Comparison of ENCODE assay signal across 19 mouse cellular contexts in the genomic region with DNA sequence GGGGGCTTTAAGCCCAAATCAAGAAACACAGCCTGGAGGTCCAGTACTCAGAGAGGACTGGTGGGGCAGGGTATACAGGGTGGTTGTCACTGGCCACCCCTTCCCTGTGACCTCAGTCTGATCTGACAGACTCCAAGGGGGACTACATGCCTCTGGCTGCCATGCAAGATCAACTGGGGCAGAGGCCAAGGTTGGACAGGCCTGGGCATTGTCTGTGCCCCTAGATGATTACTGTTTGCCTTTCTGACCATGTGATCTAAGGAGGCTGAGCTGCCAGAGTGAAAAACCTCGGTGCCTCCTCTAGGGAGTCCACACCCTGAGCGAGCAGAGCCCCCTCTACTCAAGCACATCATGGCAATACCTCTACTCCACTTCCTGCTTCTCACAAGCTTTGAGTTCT. TPM values are rescaled to one million over a fixed set of nuclear protein-coding genes. Genes with fewer than 3 reads are reported as not detected.
DNase-seq lines count a peak whose midpoint lies in the region; ATAC-seq and TF ChIP-seq lines count a peak whose summit lies in the region.
"Had no signal": no experiment of that assay in that cellular context is flagged by ENCODE, and none has a peak within 500 bp of the region (broad histone marks: within the 10 kb centered on the region; RNA-seq: fewer than 3 reads in every experiment).

No protein-coding gene starts in this region.

- H3K36me3 ChIP-seq in forebrain, embryonic 16.5 days (ENCODE audit: control insufficient read depth, insufficient read depth) = no peaks in the 10 kb centered on the region
- no peaks in the 10 kb centered on the region; the same call in 1 of the 2 replicates for H3K36me3 ChIP-seq in forebrain, embryonic 11.5 days (ENCODE audit: control insufficient read depth, insufficient read depth, low read length)
- H3K36me3 ChIP-seq in midbrain, embryonic 11.5 days (ENCODE audit: control insufficient read depth, insufficient read depth, low read length) = peaks cover 2% of the 10 kb centered on the region; the same call in 1 of the 2 replicates
- H3K36me3 ChIP-seq: heart, embryonic 15.5 days had no signal

- H3K4me2 ChIP-seq in forebrain, embryonic 16.5 days (ENCODE audit: low read length) = no peak overlapping the region
- H3K4me2 ChIP-seq in forebrain, embryonic 11.5 days (ENCODE audit: low read depth, low read length, severe bottlenecking) = no peak overlapping the region
- H3K4me2 ChIP-seq in midbrain, embryonic 11.5 days = no peak overlapping the region
- H3K4me2 ChIP-seq: heart, embryonic 15.5 days; liver, embryonic 11.5 days; lung, embryonic 15.5 days had no signal

- 35% methylated on average over 2 of the region's 2 CpGs for WGBS in forebrain, embryonic 16.5 days
- WGBS in forebrain, embryonic 11.5 days = 58% methylated on average over 2 of the region's 2 CpGs
- WGBS in midbrain, embryonic 11.5 days = 63% methylated on average over 2 of the region's 2 CpGs

- no peaks in the 10 kb centered on the region for H3K27me3 ChIP-seq in forebrain, embryonic 16.5 days (replicated peaks; ENCODE audit: control insufficient read depth, insufficient read depth, low read length)
- peaks cover 2% of the 10 kb centered on the region; the same call in 1 of the 2 replicates for H3K27me3 ChIP-seq in forebrain, embryonic 11.5 days (ENCODE audit: control insufficient read depth, insufficient read depth, low read length)
- peaks cover 9% of the 10 kb centered on the region; the same call in 1 of the 2 replicates for H3K27me3 ChIP-seq in midbrain, embryonic 11.5 days (ENCODE audit: control insufficient read depth, insufficient read depth, low read length)
- H3K27me3 ChIP-seq: heart, embryonic 15.5 days; lung, embryonic 15.5 days; Patski had no signal

- H3K9me3 ChIP-seq in forebrain, embryonic 16.5 days (ENCODE audit: control insufficient read depth, low read length) = no peaks in the 10 kb centered on the region
- H3K9me3 ChIP-seq in forebrain, embryonic 11.5 days (ENCODE audit: control insufficient read depth, low read length) = no peaks in the 10 kb centered on the region
- no peaks in the 10 kb centered on the region for H3K9me3 ChIP-seq in midbrain, embryonic 11.5 days (ENCODE audit: control insufficient read depth, low read length)
- H3K9me3 ChIP-seq: heart, embryonic 15.5 days; lung, embryonic 15.5 days had no signal

- TF ChIP-seq CTCF in layer of hippocampus, adult 2 months (conservative IDR thresholded peaks at IDR 0.05) = no peak

- H3K9ac ChIP-seq in forebrain, embryonic 16.5 days (replicated peaks; ENCODE audit: low read depth, low read length) = no peak overlapping the region
- no peak overlapping the region for H3K9ac ChIP-seq in forebrain, embryonic 11.5 days (ENCODE audit: low read length)
- no peak overlapping the region for H3K9ac ChIP-seq in midbrain, embryonic 11.5 days (ENCODE audit: low read length)
- H3K9ac ChIP-seq: heart, embryonic 15.5 days; lung, embryonic 15.5 days had no signal

- no peak overlapping the region for H3K4me3 ChIP-seq in forebrain, embryonic 16.5 days (replicated peaks; ENCODE audit: low read length)
- no peak overlapping the region for H3K4me3 ChIP-seq in forebrain, embryonic 11.5 days (ENCODE audit: low read depth, low read length)
- H3K4me3 ChIP-seq in layer of hippocampus, adult 2 months = no peak overlapping the region
- H3K4me3 ChIP-seq in midbrain, embryonic 11.5 days (ENCODE audit: low read depth, low read length) = no peak overlapping the region
- H3K4me3 ChIP-seq: heart, embryonic 15.5 days; lung, embryonic 15.5 days; myocyte had no signal

- no peak for DNase-seq in forebrain, embryonic 11.5 days (ENCODE audit: low spot score)
- DNase-seq in layer of hippocampus, adult 11-12 months (ENCODE audit: low spot score) = peak; percentile 31
- no peak for DNase-seq in layer of hippocampus, adult 2 months (ENCODE audit: low spot score in 2 of 2)
- DNase-seq in brain, adult 2 months (ENCODE audit: low read depth, low spot score) = peak; percentile 71
- DNase-seq in midbrain, embryonic 11.5 days (ENCODE audit: low spot score, missing footprints) = no peak
- DNase-seq in yolk sac, embryonic 10.5 days (ENCODE audit: low spot score) = no peak
- DNase-seq in frontal cortex, postnatal 10 days (ENCODE audit: low spot score in 2 of 2) = no peak
- DNase-seq: B cell, adult 2 months; cerebellum, adult 9-11 months; embryo, embryonic 11 days; kidney, postnatal 10 days; thymus, postnatal 25 days had no signal

- H3K4me1 ChIP-seq in forebrain, embryonic 16.5 days (replicated peaks; ENCODE audit: control insufficient read depth, insufficient read depth, low read length) = peaks cover 8% of the 10 kb centered on the region
- H3K4me1 ChIP-seq in forebrain, embryonic 11.5 days (replicated peaks; ENCODE audit: control insufficient read depth, insufficient read depth, low read length) = no peaks in the 10 kb centered on the region
- H3K4me1 ChIP-seq in midbrain, embryonic 11.5 days (ENCODE audit: control insufficient read depth, insufficient read depth, low read length) = no peaks in the 10 kb centered on the region
- H3K4me1 ChIP-seq: lung, embryonic 15.5 days had no signal

- H3K27ac ChIP-seq in forebrain, embryonic 16.5 days (ENCODE audit: low read length) = no peak overlapping the region
- no peak overlapping the region for H3K27ac ChIP-seq in forebrain, embryonic 11.5 days (ENCODE audit: low read depth, low read length)
- H3K27ac ChIP-seq in layer of hippocampus, adult 2 months = no peak overlapping the region
- no peak overlapping the region for H3K27ac ChIP-seq in midbrain, embryonic 11.5 days (ENCODE audit: low read depth, low read length)
- H3K27ac ChIP-seq: heart, embryonic 15.5 days; lung, embryonic 15.5 days had no signal

- ATAC-seq in forebrain, embryonic 16.5 days = 0 out of 2 replicates have a peak, but pooled peaks have one; percentile 15
- no peak for ATAC-seq in forebrain, embryonic 11.5 days (replicated peaks; ENCODE audit: low FRiP score)
- ATAC-seq in midbrain, embryonic 11.5 days (ENCODE audit: low FRiP score) = peak; percentile 35; the same call in 1 of the 2 replicates
- ATAC-seq: inflammation-experienced regulatory T-cells, adult 6 months; Patski had no signal

RNA-seq across cellular contexts. Expression of a gene that starts 53.7 kb away (rescaled TPM):
- 5.2 and 5.8 TPM in 2 replicates for polyA plus RNA-seq in forebrain, embryonic 16.5 days (2015; fragmentation: Nextera tagmentation; extraction: Ambion mirVana)
- polyA plus RNA-seq in forebrain, embryonic 11.5 days (2014; fragmentation: Nextera tagmentation; extraction: Ambion mirVana) = 10.3 and 10.6 TPM in 2 replicates
- 1 to 10 TPM; 1.9 to 2.3 TPM for total RNA-seq in layer of hippocampus, adult 2 months (2021)
- polyA plus RNA-seq in midbrain, embryonic 11.5 days (2014; fragmentation: Nextera tagmentation; extraction: Ambion mirVana) = 8.5 and 8.9 TPM in 2 replicates

Comparison
In these comparisons a context has a peak if more than half of its experiments do, and no peak if none do; other contexts are left out.
1. DNase-seq: peak in layer of hippocampus, adult 11-12 months (single experiment) and brain, adult 2 months (single experiment); none in forebrain, embryonic 11.5 days (single experiment), layer of hippocampus, adult 2 months (0 of 2), midbrain, embryonic 11.5 days (single experiment), yolk sac, embryonic 10.5 days (single experiment) and frontal cortex, postnatal 10 days (0 of 2).